Mouse (Mus musculus): ENCODE data around the gene Pttg1ip.
A peak's percentile ranks its signal among the peaks of the same experiment; 100 is the strongest.

Pttg1ip gene

DNA sequence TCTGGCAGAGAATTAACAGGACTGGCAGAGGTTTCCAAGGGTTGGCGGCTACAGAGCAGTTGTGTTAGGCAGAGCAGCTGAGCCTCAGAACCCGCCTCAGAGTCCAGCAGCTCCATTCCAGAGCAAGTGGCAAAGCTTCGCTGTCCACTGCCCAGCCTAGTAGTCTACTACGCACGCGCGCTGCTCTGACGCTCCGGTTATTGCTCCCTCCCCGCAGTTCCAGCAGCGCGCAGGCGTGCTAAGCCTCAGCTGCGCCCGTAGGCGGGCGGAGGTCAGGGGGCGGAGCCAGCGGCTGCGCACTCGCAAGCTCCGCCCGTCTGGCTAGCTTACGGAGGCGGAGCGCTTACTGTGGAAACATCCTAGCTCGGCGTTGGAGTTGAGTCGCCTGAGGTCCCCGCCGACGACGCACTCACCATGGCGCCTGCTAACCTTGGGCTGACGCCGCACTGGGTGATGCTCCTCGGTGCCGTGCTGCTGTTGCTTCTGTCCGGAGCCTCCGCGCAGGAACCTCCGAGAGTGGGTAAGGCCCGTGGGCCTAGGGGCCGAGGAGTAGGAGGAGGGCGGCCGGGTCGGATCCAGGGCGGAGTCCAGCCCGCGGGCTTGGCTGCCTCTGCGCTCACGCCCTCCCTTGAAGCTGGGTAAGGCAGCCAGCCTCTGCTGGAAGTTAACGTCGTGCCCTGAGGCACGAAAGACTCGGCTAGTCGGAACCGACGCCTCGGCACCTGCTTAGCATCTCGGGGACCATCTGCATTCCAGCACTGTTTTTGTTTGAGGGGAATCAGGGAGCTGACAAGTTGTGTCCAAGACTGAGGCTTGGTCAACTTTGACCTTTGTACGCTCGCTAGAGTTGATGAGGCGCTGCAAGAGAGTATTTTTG lies at the start of gene Pttg1ip:
TSS of gene Pttg1ip (plus strand) at position 313 of the 877 bp plus-strand sequence.
- ATAC-seq (ENCODE audit: low TSS enrichment): peak; percentile 93

DNA sequence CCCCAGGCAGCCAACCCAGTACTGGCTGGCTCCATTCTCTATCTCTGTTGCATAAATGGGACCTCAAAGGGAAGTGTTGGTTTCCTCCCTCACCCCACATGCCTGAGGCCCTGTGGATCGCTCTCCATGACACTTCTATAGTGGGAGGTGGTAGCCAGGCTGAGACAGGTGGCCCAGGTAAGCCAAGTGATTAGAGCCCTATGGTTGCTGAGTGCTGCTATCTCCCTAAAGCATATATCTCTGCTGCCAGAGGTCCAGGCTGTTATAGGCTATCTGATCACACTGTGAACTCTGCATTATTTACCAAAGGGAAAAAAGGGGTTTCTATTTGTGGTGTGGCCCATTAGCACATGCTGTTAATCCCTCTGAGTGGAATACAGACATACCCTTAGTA lies 49.5 kb upstream of the Pttg1ip start:
- no peak for ATAC-seq (ENCODE audit: low TSS enrichment)

DNA sequence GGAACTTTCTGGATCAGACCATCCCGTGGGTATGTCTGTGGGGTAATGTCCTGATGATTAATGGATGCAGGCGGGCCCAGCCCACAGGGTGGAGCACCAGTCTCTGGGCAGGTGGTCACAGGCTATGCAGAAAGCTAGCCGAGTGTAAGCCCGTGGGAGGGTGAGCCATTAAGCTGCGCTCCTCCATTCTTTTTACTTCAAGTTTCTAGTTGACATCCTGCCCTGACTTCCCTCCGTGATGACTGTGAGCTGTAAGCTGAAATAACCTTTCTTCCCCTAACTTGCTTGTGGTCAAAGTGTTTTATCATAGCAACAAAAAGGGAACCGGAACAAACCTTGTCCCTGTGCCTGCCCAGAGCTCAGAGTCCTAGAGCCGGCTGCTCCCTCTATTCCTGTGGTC lies 44.8 kb upstream of the Pttg1ip start:
- ATAC-seq (ENCODE audit: low TSS enrichment): no peak

DNA sequence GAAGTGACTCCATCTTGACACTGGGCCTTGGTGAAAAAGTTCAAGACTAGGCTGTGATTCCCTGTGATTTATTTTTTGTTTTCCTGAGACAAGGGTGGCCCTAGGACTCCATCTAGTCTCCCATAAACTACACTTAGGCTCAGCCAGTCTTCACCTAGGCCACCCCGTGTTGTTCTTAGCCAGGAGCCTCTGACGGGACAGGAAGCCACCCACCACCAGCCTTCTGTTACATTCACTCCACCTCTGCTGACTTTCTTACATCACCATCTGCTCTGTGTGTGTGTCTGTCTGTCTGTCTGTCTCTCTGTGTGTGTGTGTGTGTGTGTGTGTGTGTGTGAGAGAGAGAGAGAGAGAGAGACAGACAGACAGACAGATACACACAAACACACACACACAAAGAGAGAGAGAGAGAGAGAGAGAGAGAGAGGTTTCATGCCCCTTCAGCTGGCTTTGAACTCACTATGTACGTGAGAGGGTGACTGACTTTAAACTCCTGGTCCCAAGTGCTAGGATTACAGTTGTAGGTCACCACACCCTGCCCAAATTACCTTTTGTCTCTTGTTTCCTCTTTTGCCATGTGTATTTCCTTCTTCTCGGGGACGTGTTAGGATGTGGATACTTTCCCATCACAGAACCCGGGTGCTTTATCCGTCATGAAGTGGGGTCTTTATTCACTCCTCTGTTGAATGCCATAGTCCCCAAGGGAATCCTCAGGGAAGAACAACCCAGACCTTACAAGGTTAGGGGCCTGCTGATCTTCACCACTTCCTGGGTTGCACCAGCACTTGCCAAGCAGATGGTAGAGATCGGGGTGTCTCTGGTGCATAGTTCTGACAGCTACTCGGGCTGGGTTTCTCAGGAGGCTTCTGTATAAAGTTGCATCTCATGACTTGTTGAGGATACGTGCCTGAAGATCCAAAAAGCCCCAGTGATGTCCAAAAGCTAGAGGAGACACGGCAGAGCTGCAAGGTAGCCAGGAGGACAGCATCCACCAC lies 44.0 kb upstream of the Pttg1ip start:
- no peak for ATAC-seq (ENCODE audit: low TSS enrichment)

DNA sequence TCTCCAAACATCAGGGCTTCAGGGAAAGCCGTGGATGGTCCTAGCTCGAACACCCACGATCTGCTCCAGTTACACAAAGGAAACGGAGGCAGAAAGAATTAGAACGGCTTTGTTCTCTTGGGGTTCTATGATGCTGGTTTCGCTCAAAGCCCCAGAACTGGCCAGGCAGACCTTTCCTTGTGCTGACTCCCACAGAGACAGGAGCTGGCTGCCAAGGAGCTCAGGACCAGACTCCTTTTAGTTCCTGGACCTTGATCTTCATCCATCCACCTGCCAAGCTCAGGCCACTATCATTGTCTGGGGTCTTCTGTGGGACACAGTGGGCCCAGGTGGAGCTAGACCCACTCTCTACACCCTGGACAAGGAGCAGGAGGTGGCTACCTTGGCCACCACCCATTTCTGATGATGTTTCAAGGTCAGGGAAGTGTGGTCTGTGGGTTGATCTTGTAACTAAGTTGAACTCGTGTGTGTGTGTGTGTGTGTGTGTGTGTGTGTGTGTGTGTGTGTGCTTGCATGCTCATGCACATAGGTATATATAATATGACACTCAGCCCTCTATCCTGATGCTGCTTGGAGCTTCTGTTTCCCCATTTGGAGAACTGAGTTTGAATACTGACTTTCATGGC lies 42.1 kb upstream of the Pttg1ip start:
- ATAC-seq (ENCODE audit: low TSS enrichment): no peak

DNA sequence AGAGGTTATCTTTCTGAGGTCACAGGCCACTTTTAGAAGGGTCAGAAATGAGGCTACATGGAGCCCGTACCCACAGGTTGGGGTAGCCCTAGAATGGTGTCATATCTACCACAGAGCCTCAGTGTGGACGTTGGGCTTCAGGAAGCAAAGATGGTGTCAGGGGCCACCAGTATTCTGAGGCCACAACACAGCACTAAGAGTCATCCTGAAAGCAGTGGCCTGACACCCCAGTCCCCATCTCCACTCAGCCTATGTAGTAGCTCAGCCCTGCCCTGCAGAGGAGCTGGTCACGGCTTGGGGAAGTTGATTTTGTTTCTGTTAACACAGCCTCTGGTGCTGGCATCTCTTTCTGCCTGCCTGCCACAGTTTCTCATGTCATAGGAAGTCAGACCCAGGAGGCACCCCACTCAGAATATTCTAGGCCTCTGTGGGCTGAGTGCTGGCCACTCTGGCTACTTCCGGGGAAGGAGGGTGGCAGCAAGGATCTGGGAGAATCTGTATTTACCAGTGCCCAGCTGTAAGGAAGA lies 40.9 kb upstream of the Pttg1ip start:
- ATAC-seq (ENCODE audit: low TSS enrichment): no peak

DNA sequence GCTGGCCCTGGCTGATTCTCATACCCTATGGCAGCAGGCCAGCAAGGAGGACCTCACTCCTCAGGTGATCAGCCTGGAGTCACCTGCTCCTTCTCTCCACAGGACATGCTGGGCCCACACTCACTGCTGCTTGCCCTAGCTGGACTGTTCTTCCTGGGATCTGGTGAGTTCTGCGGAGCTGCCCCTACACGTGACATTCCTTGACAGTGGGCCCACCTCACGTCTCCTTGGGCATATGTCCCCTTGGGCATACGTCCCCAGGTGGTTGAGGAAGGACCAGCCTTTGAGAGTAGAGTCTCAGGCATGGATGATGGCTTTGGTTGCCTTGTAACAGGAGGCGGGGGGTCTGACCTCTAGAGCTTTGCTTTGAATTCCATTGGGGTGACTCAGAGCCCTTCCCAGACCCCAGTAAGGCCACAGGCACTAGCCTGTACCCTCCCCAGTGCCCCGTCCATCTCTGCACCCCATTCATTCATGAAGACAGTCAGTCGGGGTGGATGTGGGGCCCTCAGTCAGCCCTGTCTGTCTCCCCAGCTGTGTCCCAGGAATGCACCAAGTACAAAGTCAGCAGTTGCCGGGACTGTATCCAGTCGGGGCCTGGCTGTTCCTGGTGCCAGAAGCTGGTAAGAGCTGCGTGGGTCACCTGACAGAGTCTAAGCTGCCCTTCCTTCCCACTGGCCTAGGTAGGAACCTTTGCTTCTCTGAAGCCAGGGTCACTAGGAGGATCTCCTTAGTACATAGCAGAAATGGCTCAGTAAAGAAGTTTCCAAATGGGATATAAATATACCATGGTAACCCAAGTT lies 39.5 kb upstream of the Pttg1ip start:
- ATAC-seq (ENCODE audit: low TSS enrichment): no peak

DNA sequence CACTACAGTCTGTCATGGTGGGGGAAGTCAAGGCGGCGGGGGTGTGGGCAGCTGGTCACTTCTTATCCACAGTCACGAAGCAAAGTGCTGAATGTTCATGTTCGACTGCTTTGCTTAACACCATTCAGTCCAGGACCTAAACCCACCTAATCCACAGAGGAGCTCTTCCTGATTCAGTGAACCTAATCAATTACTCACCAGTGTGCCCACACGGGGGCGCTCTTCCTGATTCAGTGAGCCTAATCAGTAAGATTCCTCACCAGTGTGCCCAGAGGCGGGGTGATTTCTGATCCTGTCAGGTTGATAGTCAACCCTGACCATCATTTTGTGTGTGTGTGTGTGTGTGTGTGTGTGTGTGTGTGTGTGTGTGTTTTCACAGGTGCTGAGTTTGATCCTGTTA lies 38.3 kb upstream of the Pttg1ip start:
- no peak for ATAC-seq (ENCODE audit: low TSS enrichment)

DNA sequence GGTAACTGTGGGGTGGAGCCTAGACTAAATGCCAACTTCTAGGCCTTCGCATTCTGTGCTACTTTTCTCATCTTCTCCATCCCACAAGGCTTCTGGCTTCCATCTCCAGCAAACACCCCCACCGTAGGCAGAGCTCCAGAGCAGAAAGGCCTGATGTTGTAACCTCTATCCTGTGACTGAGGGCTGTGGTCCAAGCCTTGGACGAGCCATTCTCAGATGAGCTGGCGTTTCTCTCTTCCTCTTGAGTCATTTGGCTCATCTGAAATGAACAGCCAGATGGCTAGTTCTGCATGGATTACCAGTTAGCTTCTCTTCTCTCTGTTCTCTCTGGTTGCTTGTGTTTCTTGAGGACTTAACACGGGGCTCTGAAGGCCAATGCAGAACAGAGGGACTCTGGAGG lies 36.6 kb upstream of the Pttg1ip start:
- ATAC-seq (ENCODE audit: low TSS enrichment): peak; percentile 94

DNA sequence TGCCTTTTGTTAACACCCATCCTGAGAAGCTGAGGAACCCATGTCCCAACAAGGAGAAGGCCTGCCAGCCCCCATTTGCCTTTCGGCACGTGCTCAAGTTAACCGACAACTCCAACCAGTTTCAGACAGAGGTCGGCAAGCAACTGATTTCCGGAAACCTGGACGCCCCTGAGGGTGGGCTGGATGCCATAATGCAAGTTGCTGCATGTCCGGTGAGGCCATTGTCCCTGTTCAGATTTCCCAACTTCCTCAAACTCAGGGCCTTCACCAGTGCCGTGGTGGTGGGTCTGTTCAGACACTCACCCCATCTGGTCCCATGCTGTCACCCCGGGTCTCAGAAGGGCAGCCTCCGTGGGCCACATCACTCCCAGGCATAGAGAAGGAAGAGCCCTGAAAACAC lies 32.9 kb upstream of the Pttg1ip start:
- no peak for ATAC-seq (ENCODE audit: low TSS enrichment)

DNA sequence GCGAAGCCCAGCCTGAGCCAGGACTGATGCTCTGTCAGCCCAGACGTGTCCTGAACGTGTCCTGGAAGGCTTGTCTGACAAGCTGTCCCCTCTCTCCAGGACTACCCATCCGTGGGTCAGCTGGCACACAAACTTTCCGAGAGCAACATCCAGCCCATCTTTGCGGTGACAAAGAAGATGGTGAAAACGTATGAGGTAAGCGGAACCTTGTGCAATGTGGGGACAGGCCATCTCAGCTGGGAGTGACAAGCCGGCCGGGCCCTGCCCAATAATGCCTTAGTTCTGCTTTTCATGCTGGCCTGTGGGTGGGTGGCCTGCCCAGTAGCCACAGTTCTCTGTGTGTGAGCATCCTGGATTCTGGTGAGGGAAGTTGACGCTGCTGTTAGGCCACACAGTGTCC lies 30.6 kb upstream of the Pttg1ip start:
- ATAC-seq (ENCODE audit: low TSS enrichment): no peak

DNA sequence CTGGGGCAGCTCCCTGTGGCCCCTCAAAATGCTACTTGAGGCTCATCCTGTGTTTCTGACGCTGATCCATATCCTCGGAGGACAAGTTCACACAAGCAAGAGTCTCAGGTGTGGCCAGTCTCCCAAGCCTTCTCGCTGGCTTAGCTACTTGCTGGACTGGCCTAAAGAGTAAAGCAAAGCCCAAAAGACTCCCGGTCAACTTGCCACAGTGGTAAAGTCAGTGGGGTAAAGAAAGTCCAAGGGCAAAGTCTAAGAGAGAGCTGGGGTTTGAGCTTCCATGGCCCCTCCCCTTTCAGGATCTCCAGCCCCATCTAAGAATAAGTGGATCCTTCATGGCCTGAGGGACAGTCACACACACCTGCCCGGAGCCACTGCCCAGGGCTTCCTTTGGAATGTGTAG lies 29.4 kb upstream of the Pttg1ip start:
- no peak for ATAC-seq (ENCODE audit: low TSS enrichment)

DNA sequence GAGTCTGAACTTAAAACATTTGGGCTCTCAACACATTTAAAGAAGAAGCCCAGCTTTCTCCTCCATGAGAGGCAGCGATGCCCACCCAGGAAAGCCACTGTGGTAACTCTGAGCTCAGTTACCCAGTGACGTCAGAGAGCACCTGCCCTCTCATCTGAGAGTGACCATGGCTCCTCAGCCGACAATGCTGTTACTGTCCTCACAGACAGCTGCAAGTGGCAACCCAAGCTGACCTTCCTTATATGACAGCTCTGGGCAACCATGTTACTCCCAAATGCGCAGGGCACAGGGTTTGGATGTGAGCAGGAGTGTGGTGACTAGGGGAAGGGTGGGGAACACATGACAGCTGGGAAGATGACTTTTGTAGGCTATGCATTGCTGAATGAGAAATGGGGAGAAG lies 28.2 kb upstream of the Pttg1ip start:
- no peak for ATAC-seq (ENCODE audit: low TSS enrichment)

DNA sequence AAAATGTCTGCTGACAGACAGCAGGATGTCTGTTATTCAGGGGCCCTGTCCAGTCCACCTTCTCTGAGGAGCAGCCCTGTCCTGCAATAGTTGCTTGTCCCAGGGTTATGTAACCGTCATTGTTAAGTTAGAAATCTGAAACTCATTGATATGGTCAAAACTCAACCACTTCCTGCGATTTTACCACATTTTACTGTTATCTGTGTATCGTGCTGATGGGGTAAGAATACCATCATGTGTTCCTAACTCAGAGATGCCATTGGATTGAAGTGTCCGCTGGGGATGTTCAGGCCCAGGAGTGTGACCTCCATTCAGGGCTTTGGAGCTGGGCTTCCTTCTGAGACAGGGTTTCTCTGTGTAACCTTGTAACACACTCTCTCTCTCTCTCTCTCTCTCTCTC lies 26.6 kb upstream of the Pttg1ip start:
- ATAC-seq (ENCODE audit: low TSS enrichment): no peak

DNA sequence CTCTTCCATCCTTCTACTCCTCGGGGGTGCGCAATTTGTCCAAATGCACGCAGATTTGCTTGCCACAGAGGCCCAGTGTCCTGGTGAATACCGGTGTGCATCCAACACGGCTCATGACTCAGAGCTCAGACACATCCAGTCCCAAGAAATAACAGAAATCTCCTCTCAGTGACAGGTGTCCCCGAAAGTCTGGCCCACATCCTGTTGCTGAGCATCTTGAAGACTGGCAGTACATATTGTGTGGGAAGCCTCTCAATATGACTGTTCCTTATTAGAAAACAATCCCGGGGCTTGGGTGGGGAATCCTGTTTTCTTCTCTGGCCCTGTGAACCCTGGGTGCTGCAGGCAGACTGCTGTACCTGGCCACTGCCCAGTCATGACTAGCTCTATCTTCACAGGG lies 24.9 kb upstream of the Pttg1ip start:
- no peak for ATAC-seq (ENCODE audit: low TSS enrichment)

DNA sequence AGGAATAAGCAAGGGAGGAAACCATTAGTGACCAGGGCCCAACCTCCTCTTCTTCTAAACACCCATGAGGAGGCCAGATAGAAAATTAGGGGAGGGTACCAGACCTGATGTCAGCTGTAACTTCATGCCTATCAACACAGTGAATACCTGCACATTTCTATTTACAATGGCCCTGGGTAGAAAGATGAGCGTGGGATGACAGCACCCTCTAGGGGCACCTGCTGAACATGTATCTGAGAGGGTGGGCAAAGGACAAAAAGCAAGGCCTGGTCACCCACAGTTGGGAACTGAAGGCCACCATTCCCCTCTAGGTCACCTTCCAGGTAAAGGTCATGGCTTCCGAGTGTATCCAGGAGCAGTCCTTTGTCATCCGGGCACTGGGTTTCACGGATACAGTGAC lies 23.9 kb upstream of the Pttg1ip start:
- no peak; the same call in 1 of the 2 replicates for ATAC-seq (ENCODE audit: low TSS enrichment)

DNA sequence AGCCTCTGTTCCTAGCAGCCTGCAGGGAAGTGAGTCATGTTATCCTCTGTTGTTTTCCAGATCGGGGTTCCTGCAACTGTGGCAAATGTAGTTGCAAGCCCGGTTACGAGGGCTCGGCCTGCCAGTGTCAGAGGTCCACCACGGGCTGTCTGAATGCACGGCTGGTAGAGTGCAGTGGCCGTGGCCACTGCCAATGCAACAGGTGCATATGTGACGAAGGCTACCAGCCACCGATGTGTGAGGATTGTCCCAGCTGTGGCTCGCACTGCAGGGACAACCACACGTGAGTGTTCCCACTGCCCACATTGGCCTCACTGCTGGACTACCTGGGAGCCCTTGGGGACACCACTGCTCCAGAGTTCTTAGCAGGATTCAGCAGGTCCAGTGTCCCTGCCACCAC lies 21.4 kb upstream of the Pttg1ip start:
- no peak for ATAC-seq (ENCODE audit: low TSS enrichment)

DNA sequence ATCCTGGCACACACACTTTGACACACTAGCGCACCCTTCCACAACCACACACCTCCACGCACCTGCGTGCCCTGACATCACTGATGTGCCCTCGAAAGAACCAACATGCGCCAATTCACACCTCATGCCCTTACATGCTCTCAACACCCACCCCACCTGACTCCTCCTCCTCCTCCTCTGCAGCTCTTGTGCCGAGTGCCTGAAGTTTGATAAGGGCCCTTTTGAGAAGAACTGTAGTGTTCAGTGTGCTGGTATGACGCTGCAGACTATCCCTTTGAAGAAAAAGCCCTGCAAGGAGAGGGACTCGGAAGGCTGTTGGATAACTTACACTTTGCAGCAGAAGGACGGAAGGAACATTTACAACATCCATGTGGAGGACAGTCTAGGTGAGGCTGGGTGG lies 20.7 kb upstream of the Pttg1ip start:
- ATAC-seq (ENCODE audit: low TSS enrichment): no peak

DNA sequence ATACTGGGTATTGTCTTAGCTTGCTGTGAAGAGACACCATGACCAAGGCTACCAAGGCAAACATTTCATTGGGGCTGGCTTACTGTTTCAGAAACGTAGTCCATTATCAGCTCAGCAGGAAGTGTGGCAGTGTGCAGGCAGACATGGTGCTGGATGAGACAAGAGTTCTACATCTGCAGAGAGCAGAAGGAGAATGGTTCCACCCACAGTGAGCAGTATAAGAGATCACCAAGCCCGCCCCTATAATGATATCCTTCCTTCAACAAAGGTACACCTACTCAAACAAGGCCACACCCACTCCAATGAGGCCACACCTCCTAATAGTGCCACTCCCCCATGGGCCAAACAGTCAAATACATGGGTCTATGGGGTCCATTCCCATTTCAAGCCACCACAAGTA lies 20.0 kb upstream of the Pttg1ip start:
- no peak for ATAC-seq (ENCODE audit: low TSS enrichment)

DNA sequence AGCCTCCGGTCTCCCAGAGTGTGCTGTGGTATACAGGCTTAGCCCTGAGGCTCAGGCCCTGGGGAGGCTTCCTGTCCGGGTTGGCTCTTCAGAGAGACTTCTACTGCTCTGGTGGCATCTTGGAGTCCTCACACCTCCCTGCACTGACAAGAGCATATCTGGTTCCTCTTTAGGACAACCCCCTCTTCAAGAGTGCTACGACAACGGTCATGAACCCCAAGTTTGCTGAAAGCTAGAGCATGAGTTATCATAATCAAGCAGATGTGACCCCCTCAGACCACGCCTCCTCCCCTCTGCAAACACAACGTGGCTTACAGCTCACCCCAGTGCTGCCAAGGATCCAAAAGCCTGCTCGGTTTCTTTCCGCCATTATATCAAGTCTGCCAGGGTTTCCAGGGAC lies 16.5 kb upstream of the Pttg1ip start:
- no peak for ATAC-seq (ENCODE audit: low TSS enrichment)

DNA sequence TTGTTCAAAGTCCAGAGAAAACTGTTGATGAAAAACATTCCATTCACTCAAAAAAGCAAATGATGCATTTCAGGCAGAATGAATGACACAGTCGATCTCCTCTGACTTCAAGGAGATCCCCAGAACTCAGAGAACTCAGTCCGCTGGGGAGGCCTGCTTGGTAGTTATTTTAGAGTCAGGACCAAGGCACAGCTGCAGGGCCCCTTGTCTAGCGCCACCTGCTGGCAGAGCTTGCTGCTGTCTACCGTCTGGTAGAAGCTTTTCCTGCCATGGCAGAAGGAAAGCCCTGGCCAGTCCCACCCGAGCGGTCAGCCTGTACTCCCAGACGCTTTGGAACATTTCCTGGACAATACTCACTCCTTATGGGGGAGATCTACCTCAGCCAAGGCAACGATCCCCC lies 14.9 kb upstream of the Pttg1ip start:
- peak; percentile 93 for ATAC-seq (ENCODE audit: low TSS enrichment)
